ENCODE assay signal across 16 mouse cellular contexts in the genomic region with DNA sequence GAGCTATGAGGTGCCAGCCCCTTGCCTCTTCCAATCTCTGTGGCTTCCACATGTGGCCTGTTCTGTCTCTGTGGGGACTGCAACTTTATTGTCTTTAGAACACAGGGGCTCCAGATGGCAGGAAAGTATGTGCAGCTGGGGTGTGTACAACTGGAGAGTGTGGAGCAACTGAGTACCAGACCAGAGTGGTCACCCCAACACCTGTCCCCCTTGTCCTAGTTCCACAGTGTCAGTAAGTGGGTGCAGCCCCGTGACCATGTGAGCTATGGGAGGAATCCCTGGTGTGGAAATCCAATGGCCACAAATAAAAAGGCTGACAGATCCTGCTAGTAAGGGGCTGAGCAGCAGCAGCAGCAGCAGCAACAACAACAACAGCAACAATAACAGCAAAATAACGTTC.
A peak's percentile ranks its signal among the peaks of the same experiment; 100 is the strongest.
DNase-seq lines count a peak whose midpoint lies in the region; TF ChIP-seq lines count a peak whose summit lies in the region.
"Had no signal": no experiment of that assay in that cellular context is flagged by ENCODE, and none has a peak within 500 bp of the region (broad histone marks: within the 10 kb centered on the region; RNA-seq: fewer than 3 reads in every experiment).

No protein-coding gene starts in this region.

- no peaks in the 10 kb centered on the region for H3K27me3 ChIP-seq in myocyte (ENCODE audit: control insufficient read depth, insufficient read depth, insufficient read length)
- H3K27me3 ChIP-seq: CH12.LX had no signal

- H3K79me2 ChIP-seq in myocyte (ENCODE audit: control insufficient read depth, insufficient read depth), result no peaks in the 10 kb centered on the region

- intact Hi-C loops in heart, postnatal 36 days (cut with DNase I), result no loop called here

- H3K4me3 ChIP-seq in myocyte, result no peak overlapping the region

- TF ChIP-seq POLR2A in myocyte (IDR thresholded peaks at IDR 0.05; ENCODE audit: insufficient read length, low read depth), result no peak

- peak; percentile 78 for DNase-seq in heart, adult 11 months
- DNase-seq in heart, postnatal 36 days, result no peak
- DNase-seq in right cerebral cortex, postnatal 4 days, result no peak
- DNase-seq: adrenal gland, adult 2 months; adrenal gland, adult 8-10 months; adrenal gland, postnatal 10 days; adrenal gland, postnatal 14 days; adrenal gland, postnatal 25 days; adrenal gland, postnatal 36 days; B cell, adult 2 months; cerebellum, adult 11 months; cerebellum, adult 11-12 months; cerebellum, adult 18-20 months had no signal

- H3ac ChIP-seq in myocyte (ENCODE audit: control insufficient read depth, insufficient read length), result no peak overlapping the region

- peak overlapping the region; percentile 30 for H3K4me2 ChIP-seq in myocyte (ENCODE audit: low read depth)

- H3K36me3 ChIP-seq in myocyte (ENCODE audit: control insufficient read depth, insufficient read depth), result no peaks in the 10 kb centered on the region
- H3K36me3 ChIP-seq: G1E had no signal

TF ChIP-seq in myocyte, 11 proteins besides CTCF, POLR2A, EP300 and RAD21:
- TF ChIP-seq POLR2AphosphoS2 (IDR thresholded peaks at IDR 0.05; ENCODE audit: insufficient read length, low read depth) (no peak), SRF (IDR thresholded peaks at IDR 0.05; ENCODE audit: control insufficient read depth, insufficient read length, low read depth) (no peak), REST (IDR thresholded peaks at IDR 0.05; ENCODE audit: insufficient read depth, insufficient read length) (no peak), CEBPB (IDR thresholded peaks at IDR 0.05; ENCODE audit: insufficient read depth, poor library complexity, severe bottlenecking) (no peak), TCF3 (IDR thresholded peaks at IDR 0.05; ENCODE audit: insufficient read length, low read depth) (peak; percentile 39), E2F4 (IDR thresholded peaks at IDR 0.05; ENCODE audit: insufficient read depth) (no peak), TCF12 (IDR thresholded peaks at IDR 0.05; ENCODE audit: insufficient read depth, poor library complexity, severe bottlenecking) (peak; percentile 47), MYOD1 (IDR thresholded peaks at IDR 0.05; ENCODE audit: control insufficient read depth in 1 of 3, insufficient read length in 2 of 3, low read depth in 2 of 3) (peak in 2 of 3 experiments; percentile 46 to 79), MAX (IDR thresholded peaks at IDR 0.05; ENCODE audit: low read depth) (no peak), USF1 (IDR thresholded peaks at IDR 0.05; ENCODE audit: low read depth) (no peak), MYOG (IDR thresholded peaks at IDR 0.05; ENCODE audit: control insufficient read depth in 1 of 3, insufficient read depth in 1 of 3, insufficient read length in 2 of 3, low read depth in 2 of 3) (peak in 1 of 3 experiments; percentile 80)
